Mouse (Mus musculus) small intestine, adult 2 months (tissue): ENCODE measurements around the gene 1810055G02Rik.

Experiments used
- CTCF ChIP-seq: fragments of 200-500 bp; IDR thresholded peaks from 2 replicates; pipeline ENCODE4 v1.5.1; 2012; ENCODE audit warnings: low read depth, mild to moderate bottlenecking, control low read depth, inconsistent platforms, low read length, moderate library complexity, mixed read lengths; ENCODE audit not compliant: insufficient replicate concordance, insufficient read length; ENCODE audit errors: extremely low read depth
- POLR2A ChIP-seq: fragments of 200-500 bp; IDR thresholded peaks from 2 replicates; pipeline ENCODE4 v1.6.1; 2012; ENCODE audit warnings: low read depth, mild to moderate bottlenecking, control low read depth, inconsistent platforms, low read length, moderate library complexity

- TF ChIP-seq CTCF = no peak
- TF ChIP-seq POLR2A = no peak
These were observed 15.1 kb downstream of the 1810055G02Rik start for GRCm38 (mm10) chr19:3723170-3723569.
